Mouse (Mus musculus): ENCODE data around the gene She. TPM values are rescaled to one million over a fixed set of nuclear protein-coding genes. Genes with fewer than 3 reads are reported as not detected.
A peak's percentile ranks its signal among the peaks of the same experiment; 100 is the strongest.
"Not testable (repeated sequence)": the region's sequence is repeated elsewhere in the genome, so short reads cannot be mapped to it uniquely, and the experiment has no call there.

The She gene
- polyA plus RNA-seq, 1 experiment from 2014 or later, result 6.8 TPM

- Histone ChIP-seq H3K9me3 (no peaks in the 10 kb centered on the region), H3K9ac (no peak overlapping the region), H3K4me1 (peaks cover 4% of the 10 kb centered on the region), H3K36me3 (peaks cover 30% of the 10 kb centered on the region), H3K27me3 (replicated peaks) (no peaks in the 10 kb centered on the region), H3K4me2 (no peak overlapping the region), H3K4me3 (no peak overlapping the region), H3K27ac (replicated peaks) (peak overlapping the region; percentile 73)
- ATAC-seq (ENCODE audit: extremely low read depth, insufficient number of reproducible peaks, low FRiP score, low TSS enrichment), result no peak
- WGBS, result 74% methylated on average over 3 of the region's 3 CpGs
Observed at GRCm38 (mm10) chr3:89847126-89847525, 16.0 kb downstream of the She start.

- Histone ChIP-seq H3K4me2 (no peak overlapping the region), H3K36me3 (peaks cover 31% of the 10 kb centered on the region), H3K4me1 (peaks cover 4% of the 10 kb centered on the region), H3K27me3 (replicated peaks) (no peaks in the 10 kb centered on the region), H3K9me3 (no peaks in the 10 kb centered on the region), H3K27ac (replicated peaks) (peak overlapping the region; percentile 73), H3K4me3 (no peak overlapping the region), H3K9ac (no peak overlapping the region)
- ATAC-seq (ENCODE audit: extremely low read depth, insufficient number of reproducible peaks, low FRiP score, low TSS enrichment), result no peak
- 48% methylated on average over 6 of the region's 6 CpGs for WGBS
Observed at GRCm38 (mm10) chr3:89847596-89847995, 16.4 kb downstream of the She start.

- Histone ChIP-seq H3K4me1 (peaks cover 4% of the 10 kb centered on the region), H3K27ac (replicated peaks) (peak overlapping the region; percentile 73), H3K4me2 (no peak overlapping the region), H3K9ac (no peak overlapping the region), H3K9me3 (no peaks in the 10 kb centered on the region), H3K4me3 (no peak overlapping the region), H3K27me3 (replicated peaks) (no peaks in the 10 kb centered on the region), H3K36me3 (peaks cover 31% of the 10 kb centered on the region)
- WGBS, result 72% methylated on average over 6 of the region's 6 CpGs
- no peak for ATAC-seq (ENCODE audit: extremely low read depth, insufficient number of reproducible peaks, low FRiP score, low TSS enrichment)
Observed at GRCm38 (mm10) chr3:89848083-89848482, 16.9 kb downstream of the She start.

- H3K4me2 ChIP-seq, result no peak overlapping the region
- no peak for ATAC-seq (ENCODE audit: extremely low read depth, insufficient number of reproducible peaks, low FRiP score, low TSS enrichment)
- 59% methylated on average over 5 of the region's 5 CpGs for whole genome bisulfite sequencing
Observed at GRCm38 (mm10) chr3:89853752-89854151, 22.6 kb downstream of the She start.

GRCm38 (mm10) chr3:89857353-89857752, 26.2 kb downstream of the She start:
- Histone ChIP-seq H3K27ac (replicated peaks) (no peak overlapping the region), H3K4me3 (no peak overlapping the region), H3K27me3 (replicated peaks) (no peaks in the 10 kb centered on the region), H3K36me3 (peaks cover 20% of the 10 kb centered on the region), H3K4me1 (peaks cover 9% of the 10 kb centered on the region), H3K4me2 (no peak overlapping the region), H3K9ac (no peak overlapping the region), H3K9me3 (no peaks in the 10 kb centered on the region)
- no peak for ATAC-seq (ENCODE audit: extremely low read depth, insufficient number of reproducible peaks, low FRiP score, low TSS enrichment)
- WGBS, result 77% methylated on average over 3 of the region's 3 CpGs

More at GRCm38 (mm10) chr3:89853752-89854151, 22.6 kb downstream of the She start:
- H3K27me3 ChIP-seq (replicated peaks), result no peaks in the 10 kb centered on the region
- H3K4me3 ChIP-seq, result no peak overlapping the region
- no peaks in the 10 kb centered on the region for H3K9me3 ChIP-seq
- no peaks in the 10 kb centered on the region for H3K4me1 ChIP-seq
- no peak overlapping the region for H3K9ac ChIP-seq
- H3K36me3 ChIP-seq, result peaks cover 45% of the 10 kb centered on the region
- peak overlapping the region; percentile 86 for H3K27ac ChIP-seq (replicated peaks)

GRCm38 (mm10) chr3:89858123-89858522, 27.0 kb downstream of the She start:
- H3K36me3 ChIP-seq, result peaks cover 20% of the 10 kb centered on the region
- 8% methylated on average over 4 of the region's 4 CpGs for WGBS
- H3K4me3 ChIP-seq, result no peak overlapping the region
- no peak overlapping the region for H3K27ac ChIP-seq (replicated peaks)
- peaks cover 10% of the 10 kb centered on the region for H3K4me1 ChIP-seq
- no peak for ATAC-seq (ENCODE audit: extremely low read depth, insufficient number of reproducible peaks, low FRiP score, low TSS enrichment)
- no peak overlapping the region for H3K9ac ChIP-seq
- no peaks in the 10 kb centered on the region for H3K27me3 ChIP-seq (replicated peaks)
- H3K4me2 ChIP-seq, result no peak overlapping the region
- H3K9me3 ChIP-seq, result no peaks in the 10 kb centered on the region

GRCm38 (mm10) chr3:89858888-89859287, 27.7 kb downstream of the She start:
- WGBS, result 69% methylated on average over 8 of the region's 8 CpGs

GRCm38 (mm10) chr3:89859936-89860335, 28.8 kb downstream of the She start:
- no peak overlapping the region for H3K27ac ChIP-seq (replicated peaks)
- no peak overlapping the region for H3K4me3 ChIP-seq
- H3K27me3 ChIP-seq (replicated peaks), result no peaks in the 10 kb centered on the region
- H3K9me3 ChIP-seq, result no peaks in the 10 kb centered on the region
- H3K4me2 ChIP-seq, result no peak overlapping the region
- no peak overlapping the region for H3K9ac ChIP-seq
- 63% methylated on average over 3 of the region's 3 CpGs for WGBS
- peaks cover 17% of the 10 kb centered on the region for H3K36me3 ChIP-seq
- no peak for ATAC-seq (ENCODE audit: extremely low read depth, insufficient number of reproducible peaks, low FRiP score, low TSS enrichment)
- H3K4me1 ChIP-seq, result peaks cover 12% of the 10 kb centered on the region

More at GRCm38 (mm10) chr3:89858888-89859287, 27.7 kb downstream of the She start:
- H3K4me2 ChIP-seq, result no peak overlapping the region
- peaks cover 10% of the 10 kb centered on the region for H3K4me1 ChIP-seq
- H3K27me3 ChIP-seq (replicated peaks), result no peaks in the 10 kb centered on the region
- H3K36me3 ChIP-seq, result peaks cover 20% of the 10 kb centered on the region
- H3K4me3 ChIP-seq, result no peak overlapping the region
- no peak for ATAC-seq (ENCODE audit: extremely low read depth, insufficient number of reproducible peaks, low FRiP score, low TSS enrichment)
- no peaks in the 10 kb centered on the region for H3K9me3 ChIP-seq
- H3K27ac ChIP-seq (replicated peaks), result no peak overlapping the region
- no peak overlapping the region for H3K9ac ChIP-seq

GRCm38 (mm10) chr3:89860343-89860742, 29.2 kb downstream of the She start:
- no peak overlapping the region for H3K4me2 ChIP-seq
- H3K36me3 ChIP-seq, result peaks cover 15% of the 10 kb centered on the region
- WGBS, result 68% methylated on average over 3 of the region's 3 CpGs
- H3K27me3 ChIP-seq (replicated peaks), result no peaks in the 10 kb centered on the region
- H3K4me3 ChIP-seq, result no peak overlapping the region
- ATAC-seq (ENCODE audit: extremely low read depth, insufficient number of reproducible peaks, low FRiP score, low TSS enrichment), result no peak
- H3K9me3 ChIP-seq, result no peaks in the 10 kb centered on the region
- no peak overlapping the region for H3K9ac ChIP-seq
- peaks cover 16% of the 10 kb centered on the region for H3K4me1 ChIP-seq
- H3K27ac ChIP-seq (replicated peaks), result no peak overlapping the region

GRCm38 (mm10) chr3:89861070-89861469, 29.9 kb downstream of the She start:
- peak overlapping the region; percentile 6; the same call in 1 of the 2 replicates for H3K27ac ChIP-seq (replicated peaks)
- H3K9ac ChIP-seq, result no peak overlapping the region

GRCm38 (mm10) chr3:89862182-89862761, 31.1 kb downstream of the She start:
- Histone ChIP-seq H3K9me3 (no peaks in the 10 kb centered on the region), H3K27me3 (replicated peaks) (no peaks in the 10 kb centered on the region), H3K27ac (replicated peaks) (no peak overlapping the region), H3K4me1 (peaks cover 17% of the 10 kb centered on the region), H3K4me2 (no peak overlapping the region), H3K4me3 (no peak overlapping the region), H3K36me3 (peaks cover 4% of the 10 kb centered on the region), H3K9ac (no peak overlapping the region)
- 52% methylated on average over 8 of the region's 8 CpGs for WGBS
- ATAC-seq (ENCODE audit: extremely low read depth, insufficient number of reproducible peaks, low FRiP score, low TSS enrichment), result no peak

More at GRCm38 (mm10) chr3:89861070-89861469, 29.9 kb downstream of the She start:
- WGBS, result 23% methylated on average over 4 of the region's 4 CpGs
- Histone ChIP-seq H3K4me1 (peaks cover 17% of the 10 kb centered on the region), H3K36me3 (peaks cover 9% of the 10 kb centered on the region), H3K9me3 (no peaks in the 10 kb centered on the region), H3K27me3 (replicated peaks) (no peaks in the 10 kb centered on the region), H3K4me2 (no peak overlapping the region), H3K4me3 (no peak overlapping the region)
- no peak for ATAC-seq (ENCODE audit: extremely low read depth, insufficient number of reproducible peaks, low FRiP score, low TSS enrichment)

- not testable (repeated sequence) for H3K4me3 ChIP-seq; H3K4me2 ChIP-seq; H3K9ac ChIP-seq; H3K27ac ChIP-seq (replicated peaks); H3K9me3 ChIP-seq; H3K27me3 ChIP-seq (replicated peaks); ATAC-seq (ENCODE audit: extremely low read depth, insufficient number of reproducible peaks, low FRiP score, low TSS enrichment); H3K36me3 ChIP-seq
- peaks cover 19% of the 10 kb centered on the region for H3K4me1 ChIP-seq
- 83% methylated on average over 3 of the region's 3 CpGs for WGBS
Observed at GRCm38 (mm10) chr3:89863276-89863675, 32.1 kb downstream of the She start.

Data from heart, embryonic 13.5 days (tissue).